28 mouse cellular contexts compared by ENCODE assay signal in the genomic region with DNA sequence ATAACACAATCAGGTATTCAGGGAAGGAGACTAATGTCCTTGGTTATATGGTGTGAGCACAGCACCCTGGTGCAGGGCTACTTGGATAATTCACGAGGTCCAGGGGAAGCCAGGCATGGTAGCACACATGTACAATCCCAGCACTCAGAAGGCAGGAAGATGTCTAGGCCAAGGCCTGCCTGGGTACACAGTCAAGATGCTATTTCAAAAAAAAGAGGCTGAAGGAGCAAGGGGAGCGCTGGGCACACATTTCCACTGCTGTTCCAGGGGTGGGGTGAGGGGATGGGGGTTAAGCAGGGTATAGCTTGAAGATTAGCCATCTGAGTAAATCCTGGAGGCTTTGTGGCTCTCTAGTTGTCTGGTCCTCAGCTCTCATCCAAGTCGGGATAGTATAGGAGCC. TPM values are rescaled to one million over a fixed set of nuclear protein-coding genes. Genes with fewer than 3 reads are reported as not detected.
"Had no signal": no experiment of that assay in that cellular context is flagged by ENCODE, and none has a peak within 500 bp of the region (broad histone marks: within the 10 kb centered on the region; RNA-seq: fewer than 3 reads in every experiment).

No protein-coding gene starts in this region.

- H3K36me3 ChIP-seq: intestine, embryonic 15.5 days; kidney, embryonic 15.5 days; limb, embryonic 12.5 days; limb, embryonic 15.5 days; lung, embryonic 15.5 days; midbrain, embryonic 10.5 days; midbrain, embryonic 13.5 days had no signal

- DNase-seq: kidney, adult 11 months; kidney, adult 8-10 months; kidney, postnatal 10 days; kidney, postnatal 36 days; layer of hippocampus, postnatal 36 days; left cerebral cortex, postnatal 4 days; lung, adult 18-20 months; lung, postnatal 10 days; lung, postnatal 36 days; right cerebral cortex, adult 18-20 months; right cerebral cortex, postnatal 14 days; right cerebral cortex, postnatal 4 days; thymus, postnatal 36 days had no signal

- H3K9me3 ChIP-seq: intestine, embryonic 15.5 days; kidney, embryonic 15.5 days; limb, embryonic 12.5 days; limb, embryonic 15.5 days; lung, embryonic 15.5 days; megakaryocyte, embryonic 14.5 days; midbrain, embryonic 10.5 days; midbrain, embryonic 13.5 days had no signal

- H3K4me3 ChIP-seq: intestine, embryonic 15.5 days; kidney, embryonic 15.5 days; limb, embryonic 12.5 days; limb, embryonic 15.5 days; lung, embryonic 15.5 days; megakaryocyte, embryonic 14.5 days; midbrain, embryonic 10.5 days; midbrain, embryonic 13.5 days had no signal

- H3K9ac ChIP-seq: intestine, embryonic 15.5 days; kidney, embryonic 15.5 days; limb, embryonic 12.5 days; limb, embryonic 15.5 days; lung, embryonic 15.5 days; midbrain, embryonic 13.5 days had no signal

- H3K27ac ChIP-seq: intestine, embryonic 15.5 days; kidney, embryonic 15.5 days; limb, embryonic 12.5 days; limb, embryonic 15.5 days; lung, embryonic 15.5 days; midbrain, embryonic 10.5 days; midbrain, embryonic 13.5 days; stomach, postnatal 0 days had no signal

- H3K27me3 ChIP-seq: intestine, embryonic 15.5 days; kidney, embryonic 15.5 days; limb, embryonic 12.5 days; limb, embryonic 15.5 days; lung, embryonic 15.5 days; megakaryocyte, embryonic 14.5 days; midbrain, embryonic 13.5 days had no signal

- H3K4me2 ChIP-seq: intestine, embryonic 15.5 days; kidney, embryonic 15.5 days; limb, embryonic 12.5 days; limb, embryonic 15.5 days; lung, embryonic 15.5 days; midbrain, embryonic 13.5 days had no signal

- ATAC-seq: intestine, embryonic 15.5 days; midbrain, embryonic 13.5 days; midbrain, embryonic 16.5 days had no signal

RNA-seq across cellular contexts. Expression of gene Fxyd4, which starts 33.7 kb away (rescaled TPM):
- total RNA-seq: layer of hippocampus, adult 8-10 months; layer of hippocampus, postnatal 10 days; layer of hippocampus, postnatal 36 days; left cerebral cortex, adult 8-10 months; left cerebral cortex, postnatal 14 days; left cerebral cortex, postnatal 4 days; monocyte, adult 5-6 weeks had no signal
